Mouse (Mus musculus): ENCODE data around the gene Llgl2. TPM values are rescaled to one million over a fixed set of nuclear protein-coding genes. Genes with fewer than 3 reads are reported as not detected.

Gene Llgl2
- total and polyA plus RNA-seq, 3 experiments, result 18.4 to 20.3 (median 19.4) TPM

- Histone ChIP-seq H3K4me3 (no peak overlapping the region), H3K79me2 (replicated peaks; ENCODE audit: control insufficient read depth, insufficient read depth, low read length) (no peaks in the 10 kb centered on the region), H3K27me3 (ENCODE audit: control insufficient read depth, insufficient read depth, low read length) (no peaks in the 10 kb centered on the region), H3K9ac (ENCODE audit: low read depth, low read length) (no peak overlapping the region), H3K27ac (no peak overlapping the region; the same call in 1 of the 2 replicates), H3K36me3 (ENCODE audit: control insufficient read depth, insufficient read depth, low read length) (no peaks in the 10 kb centered on the region), H3K4me1 (ENCODE audit: control insufficient read depth, insufficient read depth, low read length) (no peaks in the 10 kb centered on the region)
- no peak for TF ChIP-seq POLR2A (IDR thresholded peaks at IDR 0.05; ENCODE audit: insufficient read depth, low read depth, low read length)
- TF ChIP-seq EP300 (IDR thresholded peaks at IDR 0.05; ENCODE audit: insufficient read depth, low read depth, low read length), result no peak
- no peak for TF ChIP-seq CTCF (IDR thresholded peaks at IDR 0.05)
- intact Hi-C loops (cut with DNase I), result no loop called here
- 28% methylated on average over 8 of the region's 8 CpGs for WGBS
- DNase-seq, result peak; percentile 49
Measured at GRCm38 (mm10) chr11:115832523-115832922, 8.7 kb downstream of the Llgl2 start.

- Histone ChIP-seq H3K4me3 (no peak overlapping the region), H3K27me3 (ENCODE audit: control insufficient read depth, insufficient read depth, low read length) (no peaks in the 10 kb centered on the region), H3K4me1 (ENCODE audit: control insufficient read depth, insufficient read depth, low read length) (no peaks in the 10 kb centered on the region), H3K36me3 (ENCODE audit: control insufficient read depth, insufficient read depth, low read length) (no peaks in the 10 kb centered on the region), H3K27ac (peak overlapping the region; percentile 26), H3K79me2 (replicated peaks; ENCODE audit: control insufficient read depth, insufficient read depth, low read length) (no peaks in the 10 kb centered on the region), H3K9ac (ENCODE audit: low read depth, low read length) (no peak overlapping the region)
- 47% methylated on average over 8 of the region's 8 CpGs for WGBS
- intact Hi-C loops (cut with DNase I), result no loop called here
- DNase-seq, result no peak
- no peak for TF ChIP-seq POLR2A (IDR thresholded peaks at IDR 0.05; ENCODE audit: insufficient read depth, low read depth, low read length)
- no peak for TF ChIP-seq EP300 (IDR thresholded peaks at IDR 0.05; ENCODE audit: insufficient read depth, low read depth, low read length)
- TF ChIP-seq CTCF (IDR thresholded peaks at IDR 0.05), result peak; percentile 14; the same call in 1 of the 2 replicates
Measured at GRCm38 (mm10) chr11:115833021-115833513, 9.2 kb downstream of the Llgl2 start.

DNA sequence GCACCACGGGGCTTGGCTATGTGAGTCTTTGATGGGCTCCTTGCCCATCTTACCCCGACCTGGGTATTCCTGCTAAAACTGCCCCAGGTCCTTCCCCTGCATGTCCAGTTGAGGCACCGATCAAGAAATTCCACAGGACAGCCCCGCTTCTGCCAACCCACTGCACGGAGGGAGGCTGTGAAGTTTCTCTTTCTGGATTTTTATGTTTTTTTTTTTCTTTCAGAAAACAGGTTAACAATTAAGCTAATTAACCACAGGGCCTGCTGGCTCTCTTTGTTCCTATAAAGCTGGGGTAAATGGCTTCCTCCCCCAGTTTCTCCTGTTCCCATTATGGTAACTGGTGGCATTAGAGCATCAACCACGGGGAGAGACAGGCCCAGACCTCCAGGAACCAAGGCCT is 10.2 kb downstream of the Llgl2 start:
- WGBS, result 84% methylated on average over 6 of the region's 6 CpGs
- no peak overlapping the region for H3K9ac ChIP-seq (ENCODE audit: low read depth, low read length)

DNA sequence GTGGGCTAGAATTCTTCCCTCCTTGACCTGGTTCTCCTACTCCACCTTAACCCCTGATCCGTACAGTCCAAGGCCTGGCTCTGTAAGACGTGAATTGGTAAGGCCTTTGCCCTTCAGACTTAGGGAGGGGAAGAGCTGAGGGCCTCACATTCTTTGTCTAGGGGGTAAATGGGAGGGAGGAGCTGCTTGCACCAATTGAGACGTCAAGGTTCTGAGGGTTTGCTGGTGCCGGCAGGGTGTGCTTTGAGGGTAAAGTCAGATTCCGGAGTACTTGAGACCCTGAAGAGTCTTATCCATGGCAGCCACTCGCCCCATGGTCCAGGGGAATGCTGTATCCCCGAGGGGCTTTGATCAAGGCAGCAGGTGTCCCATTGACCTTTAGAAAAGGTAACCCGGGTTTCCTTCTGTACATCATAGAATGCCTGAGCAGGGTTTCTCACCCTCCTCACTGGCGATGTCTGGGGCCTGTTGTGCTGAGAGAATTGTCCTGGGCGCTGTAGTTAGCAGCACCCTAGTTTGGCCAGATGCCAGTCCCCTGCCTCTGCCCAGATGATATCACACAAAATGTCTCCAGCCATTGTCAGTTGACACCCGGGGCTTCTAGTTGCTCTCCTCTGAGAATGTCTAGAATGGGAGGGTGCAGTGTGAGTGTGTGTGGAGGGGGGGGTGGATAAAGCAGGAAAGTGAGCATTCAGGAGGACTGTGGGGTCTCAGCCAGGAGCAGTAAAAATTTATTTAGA is 13.0 kb downstream of the Llgl2 start:
- DNase-seq, result no peak
- no peaks in the 10 kb centered on the region for H3K79me2 ChIP-seq (replicated peaks; ENCODE audit: control insufficient read depth, insufficient read depth, low read length)
- TF ChIP-seq EP300 (IDR thresholded peaks at IDR 0.05; ENCODE audit: insufficient read depth, low read depth, low read length) (no peak), CTCF (IDR thresholded peaks at IDR 0.05) (no peak), POLR2A (IDR thresholded peaks at IDR 0.05; ENCODE audit: insufficient read depth, low read depth, low read length) (no peak)
- H3K4me3 ChIP-seq, result no peak overlapping the region
- no peak overlapping the region for H3K9ac ChIP-seq (ENCODE audit: low read depth, low read length)
- no peaks in the 10 kb centered on the region for H3K27me3 ChIP-seq (ENCODE audit: control insufficient read depth, insufficient read depth, low read length)
- peaks cover 4% of the 10 kb centered on the region for H3K4me1 ChIP-seq (ENCODE audit: control insufficient read depth, insufficient read depth, low read length)
- H3K36me3 ChIP-seq (ENCODE audit: control insufficient read depth, insufficient read depth, low read length), result no peaks in the 10 kb centered on the region
- H3K27ac ChIP-seq, result no peak overlapping the region
- intact Hi-C loops (cut with DNase I), result no loop called here
- 65% methylated on average over 11 of the region's 11 CpGs for WGBS

More for the DNA sequence above, 10.2 kb downstream of the Llgl2 start:
- intact Hi-C loops (cut with DNase I), result no loop called here
- H3K27me3 ChIP-seq (ENCODE audit: control insufficient read depth, insufficient read depth, low read length), result no peaks in the 10 kb centered on the region
- TF ChIP-seq CTCF (IDR thresholded peaks at IDR 0.05) (no peak), EP300 (IDR thresholded peaks at IDR 0.05; ENCODE audit: insufficient read depth, low read depth, low read length) (no peak), POLR2A (IDR thresholded peaks at IDR 0.05; ENCODE audit: insufficient read depth, low read depth, low read length) (no peak)
- DNase-seq, result no peak
- H3K4me3 ChIP-seq, result no peak overlapping the region
- H3K27ac ChIP-seq, result no peak overlapping the region; the same call in 1 of the 2 replicates
- H3K4me1 ChIP-seq (ENCODE audit: control insufficient read depth, insufficient read depth, low read length), result no peaks in the 10 kb centered on the region
- H3K79me2 ChIP-seq (replicated peaks; ENCODE audit: control insufficient read depth, insufficient read depth, low read length), result no peaks in the 10 kb centered on the region
- H3K36me3 ChIP-seq (ENCODE audit: control insufficient read depth, insufficient read depth, low read length), result no peaks in the 10 kb centered on the region

DNA sequence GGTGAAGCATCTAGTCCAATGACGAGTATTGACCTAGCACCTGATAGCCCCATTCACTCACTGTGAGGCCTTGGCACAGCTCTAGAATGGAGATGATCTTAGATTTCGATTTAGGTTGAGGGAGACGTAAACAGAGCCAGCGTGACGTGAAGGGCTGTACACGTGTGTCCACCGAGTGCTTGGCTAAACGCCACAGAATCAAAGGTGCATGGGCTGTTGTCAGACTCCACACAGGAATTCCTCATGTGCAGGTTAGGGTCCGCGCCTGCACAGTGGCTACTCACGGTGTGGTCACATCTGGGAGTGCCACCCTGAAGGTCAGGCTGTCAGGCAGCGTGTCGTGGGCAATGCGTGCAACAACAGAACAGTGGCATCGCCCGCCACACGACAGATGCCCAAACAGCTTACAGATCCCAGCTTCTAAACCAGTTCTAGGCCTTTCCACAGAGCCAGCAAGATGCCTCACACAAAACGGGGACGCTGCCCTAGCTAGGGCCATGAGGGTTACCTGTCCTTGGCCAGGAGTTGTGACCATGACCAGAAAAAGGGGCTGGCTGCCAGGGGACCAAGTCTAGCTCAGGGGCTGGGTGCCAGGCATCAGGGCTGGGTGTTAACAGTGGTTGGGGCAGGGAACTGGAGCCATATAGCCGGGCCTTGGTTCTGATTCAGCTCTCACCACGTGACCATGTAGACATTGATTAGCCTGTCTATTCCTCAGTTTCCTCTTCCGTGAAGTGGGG is 13.9 kb downstream of the Llgl2 start:
- H3K27me3 ChIP-seq (ENCODE audit: control insufficient read depth, insufficient read depth, low read length), result no peaks in the 10 kb centered on the region
- no peak overlapping the region for H3K4me3 ChIP-seq
- TF ChIP-seq EP300 (IDR thresholded peaks at IDR 0.05; ENCODE audit: insufficient read depth, low read depth, low read length) (no peak), POLR2A (IDR thresholded peaks at IDR 0.05; ENCODE audit: insufficient read depth, low read depth, low read length) (no peak), CTCF (IDR thresholded peaks at IDR 0.05) (no peak)
- H3K27ac ChIP-seq, result no peak overlapping the region
- no peak overlapping the region for H3K9ac ChIP-seq (ENCODE audit: low read depth, low read length)
- H3K36me3 ChIP-seq (ENCODE audit: control insufficient read depth, insufficient read depth, low read length), result no peaks in the 10 kb centered on the region
- 89% methylated on average over 22 of the region's 22 CpGs for WGBS
- H3K4me1 ChIP-seq (ENCODE audit: control insufficient read depth, insufficient read depth, low read length), result peaks cover 10% of the 10 kb centered on the region
- no peaks in the 10 kb centered on the region for H3K79me2 ChIP-seq (replicated peaks; ENCODE audit: control insufficient read depth, insufficient read depth, low read length)
- no peak for DNase-seq
- intact Hi-C loops (cut with DNase I), result no loop called here
